Mouse (Mus musculus) megakaryocyte, adult 5-6 weeks (primary cell): ENCODE measurements around the gene Olfr159. TPM values are rescaled to one million over a fixed set of nuclear protein-coding genes. Genes with fewer than 3 reads are reported as not detected.
"Not testable (repeated sequence)": the region's sequence is repeated elsewhere in the genome, so short reads cannot be mapped to it uniquely, and the experiment has no call there.

ENCODE experiments used
- ATAC-seq: 2 replicates; pipeline ENCODE4 v1.8.0; 2016; ENCODE audit warnings: mild to moderate bottlenecking, inconsistent platforms; ENCODE audit not compliant: poor library complexity, severe bottlenecking
- total RNA-seq, 2 experiments: library from RNA; stranded (forward) in 1 of 2; stranded (reverse) in 1 of 2; fragments of 153-499, 151-499 nt in 1 of 2; fragments of 221-1000, 200-1000 nt in 1 of 2; gene quantifications; 2 replicates each; pipeline versions ENCODE4 v1.2.3 to v1.2.4; 2015 to 2017

Gene Olfr159
- total RNA-seq (2015) (not detected in 2 replicates), total RNA-seq (2017) (not detected in 2 replicates)

DNA sequence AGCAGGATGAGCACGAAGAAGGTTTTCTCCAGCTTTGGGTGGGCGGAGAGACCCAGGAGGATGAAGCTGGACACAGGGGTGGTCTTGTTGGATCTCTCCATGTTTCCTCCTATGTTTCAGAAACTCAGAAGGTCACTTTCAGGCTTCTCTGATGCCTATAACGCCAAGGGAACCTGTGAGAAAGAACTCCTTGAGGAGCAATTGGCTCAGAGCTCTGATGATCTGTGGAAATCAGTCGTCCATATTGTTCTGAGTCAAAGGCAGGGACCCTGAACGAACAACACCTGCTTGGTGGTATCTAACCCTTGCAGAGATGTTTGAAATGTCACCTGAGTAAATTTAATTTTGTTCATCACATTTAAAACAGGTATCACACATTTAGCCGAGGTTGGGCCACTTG, at the start of gene Olfr159:
TSS of gene Olfr159 (minus strand) at position 101 of the 400 bp plus-strand sequence.
- no peak for ATAC-seq

DNA sequence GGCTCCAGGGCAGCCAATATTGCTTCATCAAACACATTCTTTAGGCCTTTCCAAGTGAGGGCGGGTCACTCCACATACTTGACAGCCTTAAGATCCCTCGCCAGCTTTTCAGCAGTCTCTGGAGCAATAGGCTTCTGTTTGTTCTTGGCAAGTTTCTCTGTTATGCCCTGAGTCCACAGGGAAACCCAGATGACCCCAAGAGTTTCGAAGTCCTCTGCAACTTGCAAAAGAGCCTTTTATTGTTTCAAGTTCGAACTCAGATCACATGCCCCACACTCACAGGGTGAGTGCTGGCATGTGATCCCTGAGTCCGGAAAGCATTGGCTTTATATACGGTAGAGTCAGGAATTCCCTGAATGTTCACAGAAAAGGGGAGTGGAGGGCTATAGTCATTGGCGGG, 28.1 kb upstream of the Olfr159 start:
- no peak for ATAC-seq

DNA sequence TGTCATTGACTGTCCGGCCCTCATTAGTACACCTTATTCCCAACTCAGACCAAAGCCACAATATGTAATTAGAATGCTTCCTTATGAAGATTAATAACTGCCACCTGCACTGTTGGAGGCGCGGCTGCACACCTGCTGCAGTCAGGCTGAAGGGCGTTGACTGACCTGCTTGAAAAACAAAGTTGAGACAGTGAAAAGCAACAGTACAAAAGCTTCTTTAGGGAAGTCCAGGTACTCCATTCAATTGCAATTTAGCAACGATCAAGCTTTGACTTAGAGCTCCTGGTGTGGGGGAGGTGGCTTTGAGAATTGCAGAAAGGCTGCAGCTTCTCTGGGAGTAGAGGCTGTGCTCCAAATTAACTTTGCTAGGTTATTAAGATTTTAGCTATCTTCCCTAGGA, 25.0 kb upstream of the Olfr159 start:
- ATAC-seq = not testable (repeated sequence)

DNA sequence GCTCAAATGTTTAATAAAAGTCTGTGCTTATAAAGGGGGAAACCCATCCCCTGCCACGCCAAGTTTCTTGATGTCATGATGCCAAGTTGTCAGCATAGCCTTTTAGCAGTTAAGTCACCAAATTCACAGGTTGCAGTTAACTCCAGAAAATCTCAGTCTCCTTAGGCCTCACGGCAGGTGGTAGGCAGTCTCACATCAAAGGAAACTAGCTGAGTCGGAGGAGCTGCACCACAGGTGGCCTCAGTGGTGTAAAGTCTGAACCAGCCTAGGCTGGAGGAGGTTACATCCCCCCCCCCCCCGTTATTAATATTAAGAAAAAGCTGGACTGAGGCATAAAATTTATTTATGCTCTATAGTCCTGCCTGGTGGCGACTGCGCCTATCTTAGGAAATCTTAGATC, 24.5 kb upstream of the Olfr159 start:
- ATAC-seq = no peak

DNA sequence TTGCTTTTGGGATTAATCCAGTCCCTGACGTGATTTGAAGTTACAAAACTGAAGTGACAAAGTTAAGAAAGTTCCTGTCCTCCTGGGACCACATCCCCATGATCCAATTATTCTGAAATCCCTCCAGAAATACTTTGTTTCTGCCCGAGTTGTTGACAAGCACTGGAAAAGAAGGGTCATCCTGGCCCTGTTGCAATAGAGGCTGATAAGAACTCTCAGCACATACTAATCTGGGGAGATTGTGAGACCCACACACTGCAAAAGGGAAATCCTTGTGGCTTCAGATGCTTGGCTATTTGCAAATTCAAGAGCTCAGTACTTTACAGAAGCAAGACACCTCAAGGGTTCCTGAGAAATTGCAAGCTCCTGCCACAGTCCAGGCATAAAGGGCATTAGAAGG, 1.5 kb upstream of the Olfr159 start:
- ATAC-seq = no peak

DNA sequence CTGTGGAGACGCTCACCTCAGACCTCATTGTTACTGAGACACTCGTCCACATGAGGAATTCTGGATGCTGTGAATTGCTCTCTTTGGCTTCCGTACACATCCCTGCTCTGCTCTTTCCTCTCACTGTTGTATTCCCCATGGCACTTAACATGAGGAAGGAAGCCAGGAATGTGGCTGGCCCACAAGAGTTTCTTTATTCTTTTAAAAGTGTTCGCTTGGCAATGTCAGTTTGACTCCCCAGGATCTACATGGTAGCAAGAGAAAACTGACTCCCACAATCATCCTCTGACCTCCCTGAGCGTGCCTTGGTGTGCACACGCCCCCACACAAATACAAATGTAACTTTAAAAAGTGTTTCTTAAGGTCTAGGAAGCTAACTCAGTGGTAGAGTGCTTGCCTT, 817 bp upstream of the Olfr159 start:
- ATAC-seq = no peak

DNA sequence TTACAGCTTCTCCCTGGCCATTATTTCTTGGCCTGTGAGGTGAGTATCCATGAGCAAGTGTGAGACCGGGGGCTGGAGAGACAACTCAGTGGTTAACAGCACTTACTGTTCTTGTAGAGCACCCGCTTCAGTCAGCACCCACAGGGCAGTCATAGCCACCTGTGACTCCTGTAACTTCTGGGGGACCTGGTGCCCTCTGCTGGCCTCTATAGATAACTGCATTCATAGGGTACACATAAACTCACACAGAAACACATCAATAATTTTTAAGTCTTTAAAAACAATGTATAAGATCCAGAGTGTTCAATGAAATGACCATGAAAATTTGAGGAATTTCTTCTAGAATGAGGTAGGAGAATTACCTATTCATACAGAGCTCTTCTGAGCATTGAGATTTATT, 1.4 kb downstream of the Olfr159 start:
- ATAC-seq = no peak

DNA sequence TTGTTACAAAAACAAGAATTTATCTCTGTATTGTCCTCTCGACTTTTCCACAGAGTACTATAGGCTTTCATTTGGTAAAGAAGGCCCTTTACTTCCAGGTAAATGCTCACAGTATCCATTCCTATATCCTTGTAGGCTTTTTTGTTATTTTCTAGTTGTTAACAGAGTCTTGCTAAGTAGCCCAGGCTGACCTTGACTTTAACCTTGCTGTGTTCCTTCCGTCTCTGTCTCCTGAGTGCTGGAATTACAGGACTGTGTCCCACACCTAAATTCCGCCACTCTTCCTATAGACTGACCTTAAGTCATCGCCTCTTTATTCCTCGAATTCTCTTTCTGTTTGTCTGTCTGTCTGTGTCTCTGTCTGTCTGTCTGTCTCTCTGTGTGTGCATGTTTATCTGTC, 2.5 kb downstream of the Olfr159 start:
- no peak for ATAC-seq

DNA sequence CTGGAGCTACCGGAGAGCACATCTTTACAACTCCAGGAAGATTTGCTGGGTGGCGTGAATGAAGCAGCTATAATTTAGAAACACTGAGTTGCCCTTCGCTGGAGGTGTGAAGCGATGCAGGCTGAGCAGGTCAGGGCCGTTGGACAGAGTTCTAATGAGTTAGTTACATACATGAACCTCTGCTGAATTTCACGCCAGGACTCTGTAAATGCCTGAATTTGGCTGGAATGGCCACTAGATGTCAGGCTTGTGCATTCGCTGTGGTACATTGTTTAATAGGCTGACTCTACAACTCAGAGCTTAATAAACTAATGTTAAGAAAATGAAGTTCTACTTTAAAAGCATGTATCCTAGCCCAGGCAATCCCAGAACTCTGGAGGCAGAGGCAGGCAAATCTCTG, 7.4 kb downstream of the Olfr159 start:
- ATAC-seq = no peak

DNA sequence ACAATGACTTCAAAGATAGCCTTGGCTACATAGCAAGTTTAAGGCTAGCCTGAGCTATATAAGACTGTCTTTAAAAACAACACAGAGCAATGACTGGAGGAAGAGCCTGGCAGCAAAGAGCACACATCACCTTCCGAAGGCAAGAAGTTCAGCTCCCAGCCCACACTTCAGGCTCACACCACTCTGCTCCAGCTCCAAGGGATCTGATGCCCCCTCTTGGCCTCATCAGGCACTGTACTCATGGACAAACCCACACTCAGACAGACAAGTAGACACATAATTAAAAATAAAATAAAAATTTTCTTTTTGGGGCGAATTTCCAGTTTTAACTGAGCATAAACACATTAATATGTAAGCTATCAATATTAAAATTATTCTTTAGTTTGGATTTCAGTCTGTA, 9.5 kb downstream of the Olfr159 start:
- no peak for ATAC-seq

DNA sequence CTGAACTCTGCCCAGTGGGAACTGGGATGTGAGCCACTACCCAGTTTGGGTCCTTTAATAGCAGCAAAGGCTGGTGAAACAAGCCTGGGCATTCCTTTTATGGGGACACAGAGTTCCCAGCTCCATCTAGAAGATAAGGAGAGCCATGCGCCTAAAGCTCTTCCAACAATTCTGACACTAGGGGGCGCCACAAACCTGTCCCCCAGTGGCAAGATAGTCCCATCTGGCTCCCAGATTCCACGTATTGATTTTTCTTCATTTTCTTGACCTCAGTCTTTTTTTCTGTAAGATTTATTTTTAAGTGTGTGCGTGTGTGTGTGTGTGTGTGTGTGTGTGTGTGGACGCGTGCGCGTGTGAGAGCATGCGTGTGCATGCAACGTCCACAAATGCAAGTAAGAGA, 10.3 kb downstream of the Olfr159 start:
- no peak for ATAC-seq

DNA sequence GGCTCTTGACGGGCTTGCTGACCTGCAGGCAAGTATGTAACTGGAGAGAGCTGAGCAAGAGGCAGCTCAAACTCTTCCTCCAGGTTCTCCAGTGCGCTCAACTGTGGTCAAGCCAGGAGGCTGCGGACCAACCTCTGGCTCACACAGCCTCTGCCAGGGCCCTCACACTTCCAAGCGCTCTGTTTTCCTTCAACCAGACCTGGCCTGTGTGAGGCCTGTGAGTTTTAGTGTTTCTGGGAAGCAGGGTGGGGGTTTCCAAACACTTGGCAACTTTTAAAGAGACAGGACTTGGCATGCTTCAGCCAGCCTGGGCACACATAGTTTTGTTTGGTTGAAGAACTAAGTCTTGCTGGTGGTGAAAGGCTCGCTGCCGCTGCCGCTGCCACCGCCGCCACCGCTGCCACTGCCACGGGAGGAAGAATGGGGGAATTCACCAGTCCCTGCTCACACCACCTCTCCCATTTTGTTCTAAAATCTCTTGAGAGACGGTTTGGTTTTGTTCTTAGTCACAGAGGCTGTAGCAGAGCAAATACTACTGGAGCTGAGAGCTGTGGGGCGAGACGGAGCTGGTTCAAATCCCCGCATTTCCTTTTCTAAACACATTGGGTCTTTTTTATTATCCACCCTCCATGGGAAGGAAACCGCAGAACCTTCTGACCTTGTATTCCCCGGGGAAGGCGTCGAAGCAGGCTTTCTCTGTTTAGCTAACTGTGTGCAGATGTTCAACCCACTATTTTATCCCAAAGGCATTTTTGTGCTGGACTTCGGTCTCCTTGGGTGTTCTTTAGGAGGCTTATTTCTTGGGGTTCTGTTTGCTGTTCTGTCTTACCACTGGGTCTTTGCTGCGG, 11.0 kb downstream of the Olfr159 start:
- no peak for ATAC-seq

DNA sequence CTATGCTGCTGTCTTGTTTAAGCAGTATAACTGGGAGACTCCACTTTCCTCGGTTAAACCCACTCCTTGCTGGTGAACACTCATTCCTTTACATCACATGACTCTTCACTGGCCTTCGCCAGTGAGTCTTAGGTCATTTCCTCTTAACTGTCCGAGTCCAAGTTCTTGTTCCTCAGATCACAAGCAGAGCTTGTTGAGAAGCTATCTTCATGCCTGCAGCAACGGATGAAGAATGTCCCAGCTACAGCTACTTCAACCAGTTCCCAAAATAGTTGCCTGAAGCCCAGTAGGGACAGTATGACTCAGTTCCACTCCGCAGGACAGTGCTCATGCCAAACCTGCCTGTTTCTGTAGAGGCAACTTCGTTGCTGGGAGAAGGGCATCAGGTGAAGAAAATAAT, 13.6 kb downstream of the Olfr159 start:
- no peak for ATAC-seq

DNA sequence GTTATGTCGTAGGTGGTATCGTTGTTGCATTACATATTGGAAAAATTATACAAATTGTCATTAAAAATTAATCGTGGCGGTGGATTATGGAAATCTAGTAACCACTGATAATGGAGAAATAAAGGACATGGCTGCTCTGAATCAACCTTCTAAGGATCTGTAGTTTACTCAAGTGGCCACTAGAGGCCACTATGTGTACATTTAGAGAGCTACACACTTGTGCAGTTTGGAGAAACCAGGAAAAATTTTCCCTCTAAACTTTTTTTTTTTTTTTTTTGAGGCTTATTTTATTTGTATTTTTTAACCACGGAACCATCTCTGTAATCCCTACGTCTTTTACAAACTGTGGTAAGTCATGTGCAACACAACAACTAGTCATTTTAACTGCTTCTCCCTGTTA, 25.6 kb downstream of the Olfr159 start:
- no peak for ATAC-seq

DNA sequence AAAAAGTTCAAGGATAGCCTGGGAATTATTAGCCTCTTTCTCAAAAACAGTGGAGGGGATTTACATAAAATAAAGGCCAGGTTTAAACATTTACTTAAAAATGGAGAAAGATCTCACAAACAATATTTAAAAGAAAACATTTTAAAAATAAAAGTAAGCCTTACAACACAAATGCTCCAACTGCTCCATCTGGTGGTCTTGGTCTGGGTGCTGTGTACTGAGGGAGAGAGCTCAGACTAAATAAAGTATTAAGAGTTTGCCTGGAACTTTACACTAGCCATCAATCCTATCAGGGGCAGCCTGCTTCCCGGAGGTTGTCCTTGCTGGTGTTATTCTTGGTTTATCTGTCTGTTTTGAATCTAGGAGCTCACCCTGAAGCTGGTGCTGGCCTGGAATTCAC, 27.7 kb downstream of the Olfr159 start:
- no peak for ATAC-seq

DNA sequence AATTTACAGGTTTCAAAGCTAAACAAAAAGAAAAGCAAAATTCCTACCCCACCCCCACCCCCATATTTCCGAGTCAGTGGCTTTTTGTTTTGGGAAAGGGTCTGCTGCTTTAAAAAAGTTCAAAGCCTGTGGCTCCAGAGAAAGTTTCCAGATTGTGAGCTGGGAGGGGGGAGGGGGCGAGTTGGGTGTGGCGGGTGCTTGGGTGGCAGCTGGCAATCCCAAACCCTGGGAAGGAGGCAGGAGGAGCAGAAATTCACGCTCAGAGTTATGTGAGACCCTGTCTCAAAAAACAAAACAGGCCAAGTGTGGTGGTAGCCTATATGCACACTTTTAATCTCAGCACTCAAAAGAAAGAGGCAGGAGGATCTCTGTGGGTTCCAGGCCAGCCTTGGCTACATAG, 28.2 kb downstream of the Olfr159 start:
- ATAC-seq = no peak

DNA sequence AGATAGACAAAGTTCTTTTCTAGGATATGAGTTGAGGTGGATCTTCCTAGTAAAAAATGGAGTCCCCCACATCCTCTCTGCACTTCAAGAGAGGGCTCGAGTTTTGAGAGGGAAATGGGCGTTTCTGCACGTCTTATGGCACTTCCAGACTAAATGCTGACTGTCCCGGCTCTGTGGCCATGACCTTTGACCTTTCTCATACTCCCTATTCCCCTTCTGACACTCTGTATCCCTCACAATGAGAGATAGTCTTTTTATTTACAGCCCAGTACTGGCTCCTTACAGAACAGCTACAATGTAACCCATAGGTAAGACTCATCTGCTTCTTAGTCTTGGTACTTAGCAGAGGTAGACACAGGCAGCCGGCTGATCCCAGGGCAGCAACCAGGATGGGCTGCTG, 29.3 kb downstream of the Olfr159 start:
- ATAC-seq = no peak

DNA sequence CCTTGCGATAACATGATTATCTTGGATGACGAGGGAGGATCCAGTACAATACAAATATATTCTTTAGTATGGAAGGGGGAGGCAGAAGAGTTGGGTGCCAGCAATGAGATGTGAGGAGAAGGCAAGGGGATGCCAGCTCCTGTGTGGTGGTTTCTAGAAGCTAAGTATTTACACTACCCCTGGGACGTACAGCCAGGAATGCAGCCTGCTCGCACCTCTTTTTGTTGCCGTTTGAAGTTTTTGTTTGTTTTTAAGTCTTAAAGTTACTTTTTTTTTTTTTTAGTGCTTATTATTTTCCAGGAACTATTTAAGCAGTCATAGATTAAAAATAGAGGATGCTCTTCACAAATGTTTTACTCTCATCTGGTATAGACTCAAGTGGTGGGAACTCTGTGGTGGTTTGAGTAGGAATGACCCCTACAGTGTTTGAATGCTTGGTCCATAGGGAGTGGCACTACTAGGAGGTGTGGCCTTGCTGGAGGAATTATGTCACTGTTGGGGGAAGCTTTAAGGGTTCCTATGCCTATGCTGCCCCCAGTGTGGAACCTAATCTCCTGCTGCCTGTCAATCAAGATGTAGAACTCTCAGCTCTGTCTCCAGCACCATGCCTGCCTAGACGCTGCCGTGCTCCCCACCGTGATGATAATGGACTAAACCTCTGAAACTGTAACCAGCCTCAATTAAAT, 31.7 kb downstream of the Olfr159 start:
- no peak for ATAC-seq

DNA sequence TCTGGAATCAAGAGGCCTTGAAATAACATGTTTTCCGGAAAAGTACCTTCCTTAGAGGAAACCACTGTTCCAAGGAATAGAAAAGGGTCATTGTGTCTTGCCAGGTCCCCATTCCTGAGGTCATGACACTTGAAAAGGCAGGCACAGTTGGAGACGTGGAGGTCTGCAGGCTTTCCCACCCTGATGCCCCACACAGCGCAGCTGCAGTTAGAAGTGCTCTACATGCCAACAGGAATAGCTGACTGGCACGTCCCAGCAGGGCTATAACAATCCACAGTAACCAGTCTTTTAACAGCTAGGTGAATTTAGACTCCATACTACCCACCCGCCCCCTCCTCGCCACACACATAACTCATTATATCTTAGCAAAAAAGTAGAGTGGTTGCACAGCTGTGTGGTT, 33.7 kb downstream of the Olfr159 start:
- ATAC-seq = no peak

DNA sequence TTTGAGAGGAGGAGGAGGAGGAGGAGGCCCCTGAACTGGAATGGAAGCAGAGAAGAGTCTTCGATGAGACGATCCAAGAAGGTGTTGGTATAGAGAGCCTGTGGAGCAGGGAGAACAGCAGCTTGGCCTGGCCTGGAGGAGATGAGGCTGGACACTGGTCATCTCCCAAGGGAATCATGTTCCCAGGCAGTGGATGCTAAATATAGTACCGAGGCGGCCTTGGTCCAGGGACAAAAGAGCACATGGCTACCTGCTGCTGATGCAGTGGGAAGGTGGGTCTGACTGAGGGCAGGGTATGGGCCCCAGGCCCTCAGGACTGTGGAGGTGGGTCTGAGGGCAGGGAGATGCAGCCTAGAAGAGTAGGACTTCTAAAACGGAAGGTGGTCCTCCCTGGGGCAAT, 37.6 kb downstream of the Olfr159 start:
- no peak for ATAC-seq

DNA sequence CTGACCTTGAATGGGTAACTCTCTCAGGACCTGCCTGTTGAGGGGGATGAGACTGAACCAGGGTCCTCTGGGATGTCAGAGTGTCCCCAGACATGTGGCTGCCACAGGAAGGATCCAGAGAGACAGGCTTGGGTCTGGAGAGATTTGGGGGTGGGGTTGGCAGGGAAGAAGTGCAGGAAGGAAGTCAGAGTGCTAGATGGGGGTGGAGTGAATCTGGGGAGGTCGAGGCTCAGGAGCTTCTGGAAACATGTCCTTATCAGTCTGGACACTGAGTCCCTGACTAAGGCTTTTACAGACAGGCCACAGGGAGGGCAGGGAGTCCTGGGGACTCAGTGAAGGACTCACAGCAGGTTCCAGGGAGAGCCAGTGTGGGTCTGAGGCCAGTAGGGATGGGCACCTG, 38.6 kb downstream of the Olfr159 start:
- ATAC-seq = no peak

DNA sequence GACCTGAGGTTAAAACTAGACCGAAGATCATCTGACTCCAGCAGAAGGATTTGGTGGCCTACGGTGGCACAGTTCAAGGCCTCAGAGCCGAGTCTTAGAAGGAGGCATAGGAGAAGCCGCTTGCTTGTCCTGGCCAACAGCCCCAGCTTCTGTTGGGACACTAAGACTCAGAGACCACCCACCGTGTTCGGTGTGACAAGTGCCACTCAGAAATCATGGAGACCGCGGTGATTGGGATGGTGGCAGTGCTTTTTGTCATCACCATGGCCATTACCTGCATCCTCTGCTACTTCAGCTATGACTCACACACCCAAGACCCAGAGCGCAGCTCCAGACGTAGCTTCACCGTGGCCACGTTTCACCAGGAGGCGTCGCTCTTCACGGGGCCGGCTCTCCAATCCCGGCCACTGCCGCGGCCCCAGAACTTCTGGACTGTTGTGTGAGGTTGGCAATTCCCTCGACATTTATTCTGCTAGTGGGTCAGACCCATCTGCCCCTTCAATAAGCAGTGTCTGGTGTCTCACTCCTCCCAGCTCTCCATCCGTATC, 40.0 kb downstream of the Olfr159 start:
- no peak for ATAC-seq
